Mouse (Mus musculus): ENCODE data around the gene Hoxb5. TPM values are rescaled to one million over a fixed set of nuclear protein-coding genes. Genes with fewer than 3 reads are reported as not detected.

Hoxb5 gene
- total RNA-seq, 2 experiments from 2014 or later: 0.45 to 0.62 TPM

- intact Hi-C loops (cut with DNase I): loop anchor here (10.0 kb wide), 1 partner anchor 267 kb away; the partner anchor contains the start of gene Igf2bp1
- DNase-seq: no peak
These were observed 31.6 kb upstream of the Hoxb5 start for GRCm38 (mm10) chr11:96271541-96272011.

GRCm38 (mm10) chr11:96272024-96272921 is 30.9 kb upstream of the Hoxb5 start:
- no peak for DNase-seq
- intact Hi-C loops (cut with DNase I): loop anchor here (10.0 kb wide), 1 partner anchor 267 kb away; the partner anchor contains the start of gene Igf2bp1

GRCm38 (mm10) chr11:96274428-96274827 is 28.7 kb upstream of the Hoxb5 start:
- intact Hi-C loops (cut with DNase I): loop anchor here (10.0 kb wide), 1 partner anchor 270 kb away; the partner anchor contains the start of gene Igf2bp1
- DNase-seq: no peak

GRCm38 (mm10) chr11:96275896-96276295 is 27.2 kb upstream of the Hoxb5 start:
- no peak for DNase-seq
- intact Hi-C loops (cut with DNase I): loop anchor here (5.0 to 10.0 kb wide), 2 partner anchors 271 to 396 kb away; partner anchors contain the start of gene Igf2bp1

DNA sequence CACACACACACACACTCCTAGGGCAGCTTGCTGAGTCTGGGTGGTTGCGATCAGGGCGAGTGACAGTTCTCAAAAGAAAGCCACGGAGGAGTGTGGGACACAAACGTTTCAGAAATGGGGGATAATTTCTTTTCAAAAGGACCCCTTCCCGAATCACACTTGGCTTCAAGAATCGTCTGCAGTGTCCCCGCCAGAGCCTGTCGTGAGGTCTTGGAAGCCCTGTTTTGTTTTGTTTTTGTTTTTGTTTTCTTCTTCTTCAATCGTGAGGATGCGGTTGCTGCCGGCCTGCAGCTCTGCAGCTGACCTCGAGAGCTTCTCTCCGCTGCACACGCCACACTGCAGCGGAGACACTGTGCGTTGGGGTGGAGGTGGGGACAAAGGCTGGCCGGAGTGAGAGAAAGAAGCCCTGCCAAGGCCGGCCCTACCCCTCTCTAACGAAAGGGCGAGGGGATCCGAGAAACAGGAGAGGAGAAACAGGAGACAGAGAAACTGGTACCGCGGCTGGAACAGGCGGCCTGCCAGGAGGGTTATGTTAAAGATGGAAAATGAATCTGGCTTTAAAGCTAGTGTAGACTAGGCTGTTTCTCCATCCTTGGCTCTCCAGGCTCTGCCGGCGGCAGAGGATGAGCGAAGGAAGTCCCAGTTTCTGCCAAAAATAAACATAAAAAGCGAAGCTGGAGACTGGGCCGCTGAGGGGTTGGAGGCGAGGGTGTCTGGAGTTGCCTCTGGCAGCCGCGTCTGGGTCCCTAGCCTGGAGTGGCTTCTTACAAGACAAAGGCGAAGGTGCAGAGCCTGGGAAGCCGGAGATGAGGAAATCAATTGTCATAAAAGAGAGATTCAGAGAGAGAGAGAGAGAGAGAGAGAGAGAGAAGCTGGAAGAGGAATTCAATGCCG is 25.7 kb upstream of the Hoxb5 start:
- intact Hi-C loops (cut with DNase I): loop anchor here (1.0 to 10.0 kb wide), 6 partner anchors 17 to 583 kb away; partner anchors contain the start of gene Igf2bp1
- no peak for DNase-seq

DNA sequence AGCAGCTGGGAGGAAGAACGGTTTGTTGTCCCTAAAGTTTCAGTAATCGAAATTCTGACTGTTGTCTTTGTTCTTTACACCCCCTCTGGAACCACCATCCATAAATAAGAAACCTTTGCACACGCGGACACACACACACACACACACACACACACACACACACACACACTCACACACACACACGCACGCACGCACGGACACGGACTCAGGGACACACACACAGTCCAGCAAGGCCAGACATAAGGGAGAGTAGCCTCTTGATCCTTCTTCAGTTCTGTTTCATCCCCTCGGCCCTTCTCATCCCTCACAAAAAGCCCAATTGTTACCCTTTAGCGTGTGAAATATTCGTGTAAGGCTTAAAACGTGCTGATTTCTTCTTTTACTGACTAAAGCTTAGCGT is 24.8 kb upstream of the Hoxb5 start:
- intact Hi-C loops (cut with DNase I): loop anchor here (2.0 to 10.0 kb wide), 5 partner anchors 16 to 582 kb away; partner anchors contain the start of gene Igf2bp1
- DNase-seq: no peak

DNA sequence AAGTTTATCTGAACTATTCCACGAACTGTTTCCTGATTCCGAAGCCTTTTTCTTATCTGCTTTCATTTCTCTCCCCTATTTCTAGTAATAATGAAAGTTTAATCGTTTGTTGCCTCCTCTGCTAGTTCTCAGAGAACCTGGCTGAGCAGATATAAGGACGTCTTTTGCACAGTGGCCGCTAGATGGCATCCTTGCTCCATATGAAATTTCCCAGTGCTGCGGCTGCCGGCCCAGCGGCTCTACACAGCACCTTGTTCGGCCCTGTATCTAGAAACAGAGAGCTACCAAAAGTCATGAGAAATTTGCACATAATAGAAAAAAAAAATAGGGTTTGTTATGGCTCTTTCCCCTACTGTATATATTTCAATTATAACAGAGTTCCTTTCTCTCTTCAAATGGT is 24.4 kb upstream of the Hoxb5 start:
- DNase-seq: peak; percentile 89 to 90
- intact Hi-C loops (cut with DNase I): loop anchor here (1.0 to 10.0 kb wide), 6 partner anchors 16 to 582 kb away; partner anchors contain the start of gene Igf2bp1

DNA sequence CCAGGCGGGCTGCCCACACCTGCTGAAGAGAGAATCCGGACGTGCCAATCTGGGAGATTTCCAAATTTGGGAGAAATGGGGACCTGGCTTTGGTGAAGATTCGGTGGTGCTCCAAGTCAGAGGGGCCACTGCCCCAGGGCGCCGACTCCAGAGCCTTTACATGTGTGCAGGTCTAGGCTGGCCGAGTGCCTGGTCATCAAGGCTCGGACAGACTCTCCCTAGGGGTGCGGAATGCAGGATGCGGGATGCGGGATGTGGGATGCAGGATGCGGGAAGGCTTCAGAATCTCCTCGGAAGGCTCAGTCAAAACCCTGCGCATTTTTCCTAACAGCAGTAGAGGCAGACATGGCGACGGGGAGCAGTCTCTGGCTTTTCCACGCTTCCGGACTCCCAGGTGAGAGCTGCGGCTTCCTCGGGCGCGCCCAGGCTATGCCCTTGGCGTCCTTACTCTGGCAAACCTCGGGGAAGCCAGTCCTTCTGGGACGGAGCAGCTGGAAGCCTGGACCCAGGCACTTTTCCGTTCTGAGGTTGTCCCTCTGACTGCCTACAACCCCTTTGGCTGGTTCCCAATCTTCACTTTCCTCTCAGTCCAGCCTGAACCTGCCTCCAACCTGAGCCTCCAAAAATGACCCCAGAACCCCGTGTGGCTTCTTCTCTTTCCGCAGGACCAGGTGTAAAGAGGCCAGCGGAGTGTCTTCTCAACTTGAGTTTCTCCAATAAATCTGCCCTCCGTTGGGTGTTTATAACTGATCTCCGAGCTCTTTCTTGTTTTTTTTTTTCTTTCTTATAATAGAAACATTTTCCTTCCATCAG is 23.5 kb upstream of the Hoxb5 start:
- DNase-seq: no peak
- intact Hi-C loops (cut with DNase I): loop anchor here (1.0 to 10.0 kb wide), 6 partner anchors 15 to 581 kb away; partner anchors contain the start of gene Igf2bp1

DNA sequence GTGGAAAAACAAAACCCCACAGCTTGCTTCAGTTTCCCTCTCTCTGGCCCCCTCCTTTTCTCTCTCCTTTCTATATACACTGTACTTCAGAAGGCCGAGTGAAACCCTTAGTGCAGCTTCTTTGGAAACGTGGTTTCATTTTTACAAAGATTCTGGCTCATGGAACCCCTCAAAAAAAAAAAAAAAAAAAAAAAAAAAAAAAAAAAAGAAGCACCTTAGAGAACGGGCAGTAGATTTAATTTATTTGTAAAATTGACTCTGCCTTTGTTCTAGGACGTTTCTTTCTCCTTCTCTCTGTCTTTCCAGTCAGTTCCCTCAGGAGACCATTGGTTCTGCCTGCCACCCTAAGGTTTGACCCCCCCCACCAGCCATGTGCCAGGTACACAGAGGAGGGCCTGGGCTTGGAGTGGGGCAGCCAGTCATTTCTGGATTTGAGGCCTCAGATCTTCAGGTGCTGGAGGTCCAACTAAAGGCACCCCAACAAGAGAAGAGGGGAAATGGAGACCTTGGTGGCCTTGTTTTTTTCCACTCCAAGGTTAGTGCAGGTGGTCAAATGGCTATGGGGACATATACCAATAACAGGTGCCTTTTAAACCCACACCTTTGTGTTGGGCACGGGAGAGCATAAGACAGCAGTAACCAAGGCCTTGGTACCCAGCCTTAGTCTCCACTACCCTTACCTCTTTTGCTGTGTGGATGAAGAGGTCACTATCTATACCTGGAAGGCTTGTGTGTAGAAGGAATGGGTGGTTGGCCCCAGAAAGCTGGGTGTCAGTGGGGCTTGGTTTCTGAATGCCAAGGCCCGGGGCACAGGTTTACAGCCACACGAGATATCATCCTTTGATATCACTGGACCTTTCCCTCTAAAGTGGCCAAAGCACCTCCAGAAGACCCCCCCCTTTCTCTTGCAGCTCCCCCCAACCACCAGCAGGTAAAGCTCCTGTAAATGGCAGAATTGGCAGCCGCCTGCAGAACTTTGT is 22.4 kb upstream of the Hoxb5 start:
- intact Hi-C loops (cut with DNase I): no loop called here
- DNase-seq: no peak

- intact Hi-C loops (cut with DNase I): no loop called here
- no peak for DNase-seq
These were observed 21.7 kb upstream of the Hoxb5 start for GRCm38 (mm10) chr11:96281396-96281795.

DNA sequence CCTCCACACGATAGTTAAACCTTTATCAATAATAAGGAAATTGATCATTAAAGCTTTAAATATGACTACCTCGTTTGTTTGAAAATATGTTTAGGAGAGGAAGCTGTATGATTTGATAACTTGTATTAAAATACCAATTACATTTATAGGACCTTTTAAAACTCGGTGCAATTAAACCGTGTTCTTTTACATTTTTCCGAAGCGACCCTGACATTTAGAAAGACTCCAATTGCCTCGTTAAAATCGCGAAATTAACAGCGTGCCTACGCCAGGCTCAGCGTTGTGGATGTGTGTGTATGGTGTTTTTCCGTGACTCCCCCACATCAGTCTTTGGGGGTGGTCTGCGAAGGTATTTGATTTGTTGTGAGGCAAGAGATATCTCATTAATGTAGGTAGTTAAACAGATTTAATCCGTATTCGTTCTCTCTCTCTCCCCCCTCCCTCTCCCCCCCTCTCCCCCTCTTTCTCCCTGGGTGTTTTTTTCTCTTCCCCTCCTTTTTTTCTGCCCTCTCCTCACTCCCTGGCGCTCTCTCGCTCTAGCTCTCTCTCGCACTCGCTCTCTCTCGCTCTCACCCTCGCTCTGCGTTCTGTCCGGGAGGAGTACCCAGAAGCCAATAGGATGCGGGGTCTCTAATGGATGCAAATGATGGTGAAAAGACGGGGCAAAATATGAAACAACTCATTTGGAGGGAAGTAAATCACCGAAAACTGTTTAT is 21.1 kb upstream of the Hoxb5 start, which contains the start of gene Hoxb8:
Gene Hoxb8 (plus strand): TSS at position 51 of the 716 bp plus-strand sequence.
- DNase-seq: no peak
- intact Hi-C loops (cut with DNase I): no loop called here

DNA sequence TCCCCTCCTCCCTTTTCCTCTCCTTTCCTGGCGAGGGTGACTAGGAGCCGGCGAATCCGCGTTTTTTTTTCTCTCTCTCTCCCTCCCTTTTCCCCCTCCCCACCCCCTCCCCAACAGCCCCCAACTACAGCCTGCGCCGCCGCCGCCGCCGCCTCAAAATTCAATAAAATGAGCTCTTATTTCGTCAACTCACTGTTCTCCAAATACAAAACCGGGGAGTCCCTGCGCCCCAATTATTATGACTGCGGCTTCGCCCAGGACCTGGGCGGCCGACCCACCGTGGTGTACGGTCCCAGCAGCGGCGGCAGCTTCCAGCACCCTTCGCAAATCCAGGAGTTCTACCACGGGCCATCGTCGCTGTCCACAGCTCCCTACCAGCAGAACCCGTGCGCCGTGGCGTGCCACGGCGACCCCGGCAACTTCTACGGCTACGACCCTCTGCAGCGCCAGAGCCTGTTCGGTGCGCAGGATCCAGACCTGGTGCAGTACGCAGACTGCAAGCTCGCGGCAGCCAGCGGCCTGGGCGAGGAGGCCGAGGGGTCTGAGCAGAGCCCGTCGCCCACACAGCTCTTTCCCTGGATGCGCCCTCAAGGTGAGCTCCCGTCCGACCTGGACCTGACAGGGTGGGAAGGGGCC is 20.2 kb upstream of the Hoxb5 start:
- DNase-seq: no peak
- intact Hi-C loops (cut with DNase I): no loop called here

GRCm38 (mm10) chr11:96284041-96284749 is 18.9 kb upstream of the Hoxb5 start:
- peak in 1 of 2 experiments; percentile 43 for DNase-seq
- intact Hi-C loops (cut with DNase I): no loop called here

DNA sequence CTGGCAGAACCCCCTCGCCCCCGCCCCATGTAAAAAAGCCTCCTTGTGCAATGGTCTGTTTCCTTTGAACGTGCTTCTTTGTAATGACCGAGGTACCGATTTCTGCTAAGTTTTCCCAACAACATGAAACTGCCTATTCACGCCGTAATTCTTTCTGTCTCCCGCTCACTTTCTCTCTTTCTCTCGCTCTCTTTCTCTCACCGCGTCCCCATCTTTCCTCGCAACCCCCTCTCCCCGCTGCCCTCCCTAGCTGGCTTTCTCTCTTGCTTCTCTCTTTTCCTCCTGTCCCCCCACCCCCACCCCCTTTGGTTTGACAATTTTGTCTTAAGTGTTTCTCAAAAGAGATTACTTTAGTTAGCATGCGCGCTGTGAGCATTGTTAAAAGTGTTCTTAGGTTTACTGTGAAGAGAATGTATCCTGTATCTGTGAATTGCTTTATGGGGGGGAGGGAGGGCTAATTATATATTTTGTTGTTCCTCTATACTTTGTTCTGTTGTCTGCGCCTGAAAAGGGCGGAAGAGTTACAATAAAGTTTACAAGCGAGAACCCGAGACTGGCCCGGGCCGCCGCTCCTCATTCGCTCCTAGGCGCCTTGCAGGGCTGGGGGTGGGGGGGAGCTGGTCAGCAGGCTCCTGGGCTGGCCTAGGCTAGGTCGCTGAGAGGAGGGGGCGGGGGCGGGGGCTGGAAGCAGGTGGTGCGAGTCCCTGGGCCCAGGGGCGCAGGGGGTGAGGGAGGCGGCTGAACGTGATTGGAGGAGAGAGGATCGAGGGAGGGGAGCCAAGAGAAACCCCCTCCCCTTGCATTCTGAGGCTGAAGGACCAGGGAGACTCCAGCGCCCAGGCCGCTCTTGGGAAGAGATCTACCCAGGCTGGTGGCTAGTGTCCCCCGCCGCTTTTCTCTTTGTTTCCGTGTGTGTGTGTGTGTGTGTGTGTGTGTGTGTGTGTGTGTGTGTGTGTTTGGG is 18.1 kb upstream of the Hoxb5 start:
- intact Hi-C loops (cut with DNase I): no loop called here
- DNase-seq: no peak
